Mouse (Mus musculus): ENCODE measurements at regions not wholly inside any gene's neighbourhood (a gene's known extent, or its start where the extent isn't known, plus 50 kb on each side); places are given as distances from the start of the nearest gene placed in this dataset.

DNA sequence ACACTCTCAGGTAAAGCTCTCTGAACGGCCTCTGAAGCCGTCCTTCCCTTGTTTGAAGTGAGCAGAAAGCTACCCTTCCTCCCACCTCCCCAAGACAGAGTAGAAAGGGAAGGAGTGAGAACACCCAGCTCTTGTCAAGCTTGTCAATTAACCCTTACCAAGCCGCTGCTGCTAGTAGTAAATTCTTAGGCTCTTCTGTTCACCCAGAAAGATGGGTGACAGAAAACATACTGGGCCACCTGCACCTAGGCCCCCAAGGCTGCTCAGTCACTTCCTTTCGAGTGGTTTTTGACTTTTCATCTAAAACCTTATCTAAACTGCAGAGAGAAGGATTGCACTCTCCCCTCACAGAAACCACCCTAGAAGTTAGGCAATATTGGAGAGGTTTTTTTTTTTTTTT is 514.9 kb upstream of the Gm19410 start:
- Histone ChIP-seq H3K9ac (replicated peaks; ENCODE audit: low read length) (no peak overlapping the region), H3K4me3 (ENCODE audit: low read depth, low read length) (no peak overlapping the region), H3K9me3 (replicated peaks; ENCODE audit: control insufficient read depth, low read length) (no peaks in the 10 kb centered on the region), H3K4me2 (ENCODE audit: low read depth, low read length) (no peak overlapping the region), H3K36me3 (replicated peaks; ENCODE audit: control insufficient read depth, insufficient read depth, low read depth, low read length) (no peaks in the 10 kb centered on the region), H3K27ac (replicated peaks; ENCODE audit: low read depth, low read length) (no peak overlapping the region), H3K27me3 (ENCODE audit: control insufficient read depth, insufficient read depth, low read length) (no peaks in the 10 kb centered on the region), H3K4me1 (ENCODE audit: control insufficient read depth, insufficient read depth, low read length) (no peaks in the 10 kb centered on the region)
- DNase-seq (ENCODE audit: low spot score) = no peak
- ATAC-seq (replicated peaks; ENCODE audit: insufficient number of reproducible peaks, low FRiP score, low TSS enrichment, low read depth) = no peak
- 61% methylated on average over 4 of the region's 4 CpGs for WGBS

DNA sequence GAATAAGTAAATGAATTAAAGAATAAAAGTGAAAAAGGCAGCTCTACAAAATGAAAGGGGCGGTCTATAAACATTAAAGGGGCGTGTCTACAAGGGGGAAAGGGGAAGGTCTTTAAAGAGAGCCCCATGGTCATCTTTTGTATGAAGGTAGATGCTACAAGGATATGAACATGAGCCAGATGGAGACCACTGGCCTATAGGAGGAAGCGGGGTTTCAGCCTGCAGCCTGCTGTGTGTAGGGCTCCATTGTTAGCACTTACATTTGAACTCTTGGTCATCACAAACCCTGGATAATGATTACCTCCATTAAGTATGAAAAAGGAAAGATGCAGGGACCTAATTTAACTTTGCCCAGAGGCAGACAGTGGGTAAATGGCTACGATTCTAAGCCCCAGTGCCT is 511.6 kb upstream of the Gm19410 start:
- Histone ChIP-seq H3K27me3 (ENCODE audit: control insufficient read depth, insufficient read depth, low read length) (no peaks in the 10 kb centered on the region), H3K36me3 (replicated peaks; ENCODE audit: control insufficient read depth, insufficient read depth, low read depth, low read length) (no peaks in the 10 kb centered on the region), H3K4me3 (ENCODE audit: low read depth, low read length) (no peak overlapping the region), H3K9me3 (replicated peaks; ENCODE audit: control insufficient read depth, low read length) (no peaks in the 10 kb centered on the region), H3K4me1 (ENCODE audit: control insufficient read depth, insufficient read depth, low read length) (no peaks in the 10 kb centered on the region), H3K4me2 (ENCODE audit: low read depth, low read length) (no peak overlapping the region), H3K27ac (replicated peaks; ENCODE audit: low read depth, low read length) (no peak overlapping the region), H3K9ac (replicated peaks; ENCODE audit: low read length) (no peak overlapping the region)
- ATAC-seq (replicated peaks; ENCODE audit: insufficient number of reproducible peaks, low FRiP score, low TSS enrichment, low read depth) = no peak; the same call in 1 of the 2 replicates
- DNase-seq (ENCODE audit: low spot score) = no peak
- 83% methylated on average over 4 of the region's 4 CpGs for WGBS

DNA sequence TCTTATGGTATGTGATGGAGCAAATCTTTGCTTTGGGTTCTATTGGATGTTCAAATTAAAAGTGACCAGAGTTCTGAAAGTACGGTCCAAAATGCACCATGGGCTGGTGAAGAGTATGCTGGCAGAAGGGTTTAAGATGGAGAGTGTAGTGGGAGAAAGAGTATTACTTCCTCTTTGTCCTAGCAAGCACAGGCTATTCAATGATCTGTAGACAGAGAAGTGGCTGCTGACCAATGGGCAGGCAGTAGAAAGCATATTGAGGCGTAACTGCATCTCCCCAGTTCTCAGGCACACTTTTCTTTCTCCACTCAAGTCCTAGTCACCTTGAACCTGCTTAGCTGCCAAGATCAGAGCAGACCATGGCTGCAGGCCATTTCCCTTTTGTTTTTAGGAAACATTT is 510.3 kb upstream of the Gm19410 start:
- 88% methylated on average over 2 of the region's 2 CpGs for WGBS
- H3K9me3 ChIP-seq (replicated peaks; ENCODE audit: control insufficient read depth, low read length) = no peaks in the 10 kb centered on the region
- no peak overlapping the region for H3K4me3 ChIP-seq (ENCODE audit: low read depth, low read length)
- no peak overlapping the region for H3K27ac ChIP-seq (replicated peaks; ENCODE audit: low read depth, low read length)
- H3K4me1 ChIP-seq (ENCODE audit: control insufficient read depth, insufficient read depth, low read length) = no peaks in the 10 kb centered on the region
- H3K27me3 ChIP-seq (ENCODE audit: control insufficient read depth, insufficient read depth, low read length) = no peaks in the 10 kb centered on the region
- no peak overlapping the region for H3K4me2 ChIP-seq (ENCODE audit: low read depth, low read length)
- no peak overlapping the region for H3K9ac ChIP-seq (replicated peaks; ENCODE audit: low read length)
- DNase-seq (ENCODE audit: low spot score) = no peak
- no peaks in the 10 kb centered on the region for H3K36me3 ChIP-seq (replicated peaks; ENCODE audit: control insufficient read depth, insufficient read depth, low read depth, low read length)
- no peak for ATAC-seq (replicated peaks; ENCODE audit: insufficient number of reproducible peaks, low FRiP score, low TSS enrichment, low read depth)

DNA sequence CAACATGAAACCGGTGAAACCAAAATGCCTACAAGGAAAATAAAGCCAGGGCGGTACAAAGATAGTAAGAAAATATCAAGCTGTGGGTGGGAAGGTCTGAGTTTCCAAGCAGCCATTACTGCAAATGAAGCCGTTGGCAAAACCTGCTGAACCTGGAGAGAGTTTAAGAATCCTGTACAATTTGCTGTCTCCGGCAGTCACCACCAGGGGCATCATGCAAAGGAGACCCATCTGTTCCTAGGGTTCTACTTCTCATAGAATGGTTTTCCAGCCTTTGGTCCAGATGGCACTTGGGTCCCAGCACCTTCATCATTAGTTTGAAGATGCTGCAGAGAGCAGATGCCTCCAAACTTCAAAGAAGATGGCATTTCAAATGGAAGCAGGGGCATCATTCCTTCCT is 508.6 kb upstream of the Gm19410 start:
- Histone ChIP-seq H3K9ac (replicated peaks; ENCODE audit: low read length) (no peak overlapping the region), H3K27me3 (ENCODE audit: control insufficient read depth, insufficient read depth, low read length) (no peaks in the 10 kb centered on the region), H3K9me3 (replicated peaks; ENCODE audit: control insufficient read depth, low read length) (no peaks in the 10 kb centered on the region), H3K4me1 (ENCODE audit: control insufficient read depth, insufficient read depth, low read length) (no peaks in the 10 kb centered on the region), H3K4me3 (ENCODE audit: low read depth, low read length) (no peak overlapping the region), H3K4me2 (ENCODE audit: low read depth, low read length) (no peak overlapping the region), H3K27ac (replicated peaks; ENCODE audit: low read depth, low read length) (no peak overlapping the region), H3K36me3 (replicated peaks; ENCODE audit: control insufficient read depth, insufficient read depth, low read depth, low read length) (no peaks in the 10 kb centered on the region)
- WGBS = 47% methylated on average over 4 of the region's 4 CpGs
- ATAC-seq (replicated peaks; ENCODE audit: insufficient number of reproducible peaks, low FRiP score, low TSS enrichment, low read depth) = no peak
- no peak for DNase-seq (ENCODE audit: low spot score)

DNA sequence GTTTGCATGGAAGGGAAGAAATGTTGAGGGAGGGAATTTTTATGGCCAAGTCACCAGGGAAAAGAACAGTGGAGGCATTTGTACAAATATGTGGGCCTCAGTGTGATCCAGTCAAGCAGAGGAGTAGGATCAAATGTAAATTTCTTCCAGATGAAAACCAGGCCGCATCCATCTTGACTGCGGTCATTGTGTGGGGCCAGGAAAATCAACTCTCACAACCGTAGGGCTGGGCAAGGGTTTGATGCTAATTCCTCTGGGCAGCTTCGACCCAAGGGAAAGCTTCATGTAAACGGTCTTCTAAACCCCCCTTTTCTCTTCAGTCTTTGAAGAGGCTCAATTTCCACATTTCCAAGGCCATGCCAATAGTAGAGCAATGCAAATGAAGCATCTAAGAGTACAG is 497.4 kb upstream of the Gm19410 start:
- ATAC-seq (replicated peaks; ENCODE audit: insufficient number of reproducible peaks, low FRiP score, low TSS enrichment, low read depth) (peak; percentile 52; the same call in 1 of the 2 replicates), DNase-seq (ENCODE audit: low spot score) (peak; percentile 79)
- 47% methylated on average over 5 of the region's 5 CpGs for WGBS
- no peak overlapping the region for H3K4me2 ChIP-seq (ENCODE audit: low read depth, low read length)
- no peaks in the 10 kb centered on the region for H3K27me3 ChIP-seq (ENCODE audit: control insufficient read depth, insufficient read depth, low read length)
- no peaks in the 10 kb centered on the region for H3K36me3 ChIP-seq (replicated peaks; ENCODE audit: control insufficient read depth, insufficient read depth, low read depth, low read length)
- H3K4me3 ChIP-seq (ENCODE audit: low read depth, low read length) = no peak overlapping the region
- no peak overlapping the region for H3K27ac ChIP-seq (replicated peaks; ENCODE audit: low read depth, low read length)
- H3K4me1 ChIP-seq (ENCODE audit: control insufficient read depth, insufficient read depth, low read length) = no peaks in the 10 kb centered on the region
- no peak overlapping the region for H3K9ac ChIP-seq (replicated peaks; ENCODE audit: low read length)
- no peaks in the 10 kb centered on the region for H3K9me3 ChIP-seq (replicated peaks; ENCODE audit: control insufficient read depth, low read length)

DNA sequence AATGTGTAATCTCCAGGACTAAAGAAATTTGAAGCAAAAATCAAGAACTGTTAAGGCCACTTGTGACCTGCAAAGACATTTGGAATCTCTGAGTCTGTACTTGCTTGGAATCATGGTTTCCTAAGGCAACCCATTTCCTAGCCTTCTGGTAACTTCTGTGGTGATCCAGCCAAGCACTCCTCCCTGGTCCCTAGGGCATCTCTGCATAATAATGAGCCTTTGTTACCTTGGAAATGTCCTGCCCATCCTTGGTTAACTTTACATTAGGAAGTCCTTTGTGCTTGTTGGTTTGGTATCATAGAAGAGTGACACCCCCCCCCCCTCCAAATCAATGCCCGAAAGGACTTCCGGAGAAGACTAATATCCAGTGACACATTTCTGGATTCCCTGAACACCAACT is 496.6 kb upstream of the Gm19410 start:
- no peak overlapping the region for H3K9ac ChIP-seq (replicated peaks; ENCODE audit: low read length)
- H3K4me1 ChIP-seq (ENCODE audit: control insufficient read depth, insufficient read depth, low read length) = no peaks in the 10 kb centered on the region
- 92% methylated on average over 2 of the region's 2 CpGs for WGBS
- H3K9me3 ChIP-seq (replicated peaks; ENCODE audit: control insufficient read depth, low read length) = no peaks in the 10 kb centered on the region
- DNase-seq (ENCODE audit: low spot score) (no peak), ATAC-seq (replicated peaks; ENCODE audit: insufficient number of reproducible peaks, low FRiP score, low TSS enrichment, low read depth) (no peak)
- no peaks in the 10 kb centered on the region for H3K36me3 ChIP-seq (replicated peaks; ENCODE audit: control insufficient read depth, insufficient read depth, low read depth, low read length)
- no peak overlapping the region for H3K4me3 ChIP-seq (ENCODE audit: low read depth, low read length)
- no peak overlapping the region for H3K27ac ChIP-seq (replicated peaks; ENCODE audit: low read depth, low read length)
- no peaks in the 10 kb centered on the region for H3K27me3 ChIP-seq (ENCODE audit: control insufficient read depth, insufficient read depth, low read length)
- H3K4me2 ChIP-seq (ENCODE audit: low read depth, low read length) = no peak overlapping the region

DNA sequence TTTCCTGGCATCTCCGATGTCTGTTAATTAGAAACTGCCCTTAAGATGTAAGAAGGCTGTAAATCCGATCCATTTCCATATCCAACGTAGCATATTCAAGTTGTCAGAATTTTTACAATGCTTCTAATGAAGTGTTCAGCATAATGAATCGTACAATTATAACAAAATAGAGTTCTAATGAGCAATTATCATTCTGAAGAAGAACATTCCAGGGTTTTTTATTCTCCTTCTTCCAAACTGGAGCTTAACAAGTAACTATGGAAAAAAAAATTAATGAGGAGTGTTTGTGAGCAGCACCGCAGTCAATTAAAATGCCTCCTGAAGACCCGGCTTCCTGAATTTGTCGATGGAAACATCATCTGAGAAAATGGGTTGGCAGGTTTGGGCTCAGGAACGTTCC is 489.6 kb upstream of the Gm19410 start:
- Histone ChIP-seq H3K36me3 (replicated peaks; ENCODE audit: control insufficient read depth, insufficient read depth, low read depth, low read length) (no peaks in the 10 kb centered on the region), H3K4me2 (ENCODE audit: low read depth, low read length) (no peak overlapping the region), H3K4me1 (ENCODE audit: control insufficient read depth, insufficient read depth, low read length) (no peaks in the 10 kb centered on the region), H3K4me3 (ENCODE audit: low read depth, low read length) (no peak overlapping the region), H3K27ac (replicated peaks; ENCODE audit: low read depth, low read length) (no peak overlapping the region), H3K27me3 (ENCODE audit: control insufficient read depth, insufficient read depth, low read length) (no peaks in the 10 kb centered on the region), H3K9ac (replicated peaks; ENCODE audit: low read length) (no peak overlapping the region), H3K9me3 (replicated peaks; ENCODE audit: control insufficient read depth, low read length) (no peaks in the 10 kb centered on the region)
- ATAC-seq (replicated peaks; ENCODE audit: insufficient number of reproducible peaks, low FRiP score, low TSS enrichment, low read depth) (no peak), DNase-seq (ENCODE audit: low spot score) (no peak)
- 66% methylated on average over 8 of the region's 8 CpGs for WGBS

DNA sequence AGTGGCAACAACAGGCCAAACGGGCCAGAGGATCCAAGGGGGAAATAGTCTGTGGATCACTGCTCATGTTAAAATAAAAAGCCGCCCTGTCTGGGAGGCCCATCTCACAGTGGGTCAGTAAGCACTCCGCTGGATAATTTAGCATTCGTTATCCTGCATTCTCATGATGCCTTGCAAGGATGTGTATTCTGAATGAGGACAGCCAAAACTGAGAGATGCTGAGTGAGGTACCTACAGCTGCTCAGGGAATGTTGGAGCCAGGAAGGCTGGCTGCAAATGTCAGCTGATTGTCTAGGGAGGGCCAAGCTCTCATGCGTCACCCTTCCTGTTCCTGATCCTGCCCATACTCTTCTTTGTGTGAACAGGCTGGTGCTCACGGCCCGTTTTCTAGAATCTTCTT is 489.1 kb upstream of the Gm19410 start:
- ATAC-seq (replicated peaks; ENCODE audit: insufficient number of reproducible peaks, low FRiP score, low TSS enrichment, low read depth) (no peak), DNase-seq (ENCODE audit: low spot score) (no peak)
- no peaks in the 10 kb centered on the region for H3K4me1 ChIP-seq (ENCODE audit: control insufficient read depth, insufficient read depth, low read length)
- no peaks in the 10 kb centered on the region for H3K27me3 ChIP-seq (ENCODE audit: control insufficient read depth, insufficient read depth, low read length)
- no peak overlapping the region for H3K4me3 ChIP-seq (ENCODE audit: low read depth, low read length)
- no peaks in the 10 kb centered on the region for H3K36me3 ChIP-seq (replicated peaks; ENCODE audit: control insufficient read depth, insufficient read depth, low read depth, low read length)
- no peaks in the 10 kb centered on the region for H3K9me3 ChIP-seq (replicated peaks; ENCODE audit: control insufficient read depth, low read length)
- H3K4me2 ChIP-seq (ENCODE audit: low read depth, low read length) = no peak overlapping the region
- 70% methylated on average over 7 of the region's 7 CpGs for WGBS
- no peak overlapping the region for H3K27ac ChIP-seq (replicated peaks; ENCODE audit: low read depth, low read length)
- H3K9ac ChIP-seq (replicated peaks; ENCODE audit: low read length) = no peak overlapping the region

DNA sequence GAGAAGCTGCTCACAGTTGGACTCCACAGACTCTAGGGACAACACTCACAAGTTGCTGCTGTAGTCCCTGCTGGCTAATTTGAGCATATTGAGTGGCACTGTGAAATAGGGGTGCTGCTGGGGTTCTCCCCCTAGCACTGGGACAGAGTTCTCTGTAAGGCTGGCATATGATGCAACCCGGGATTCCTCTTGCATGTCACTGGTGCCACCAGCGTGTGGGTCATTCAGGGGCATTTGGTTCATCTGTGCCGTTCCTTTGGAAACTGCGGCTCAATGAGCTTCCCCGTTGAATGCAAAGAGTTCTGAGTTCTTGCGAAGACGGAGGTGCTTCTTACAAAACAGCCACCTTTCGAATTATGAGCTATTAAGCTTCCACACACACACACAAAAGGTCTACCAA is 486.6 kb upstream of the Gm19410 start:
- ATAC-seq (replicated peaks; ENCODE audit: insufficient number of reproducible peaks, low FRiP score, low TSS enrichment, low read depth) (no peak), DNase-seq (ENCODE audit: low spot score) (no peak)
- no peak overlapping the region for H3K9ac ChIP-seq (replicated peaks; ENCODE audit: low read length)
- no peaks in the 10 kb centered on the region for H3K4me1 ChIP-seq (ENCODE audit: control insufficient read depth, insufficient read depth, low read length)
- H3K27me3 ChIP-seq (ENCODE audit: control insufficient read depth, insufficient read depth, low read length) = no peaks in the 10 kb centered on the region
- WGBS = 92% methylated on average over 8 of the region's 8 CpGs
- H3K4me2 ChIP-seq (ENCODE audit: low read depth, low read length) = no peak overlapping the region
- H3K27ac ChIP-seq (replicated peaks; ENCODE audit: low read depth, low read length) = no peak overlapping the region
- no peaks in the 10 kb centered on the region for H3K36me3 ChIP-seq (replicated peaks; ENCODE audit: control insufficient read depth, insufficient read depth, low read depth, low read length)
- no peaks in the 10 kb centered on the region for H3K9me3 ChIP-seq (replicated peaks; ENCODE audit: control insufficient read depth, low read length)
- no peak overlapping the region for H3K4me3 ChIP-seq (ENCODE audit: low read depth, low read length)

Data from embryonic facial prominence, embryonic 11.5 days (tissue).